In genomic region chr9:43667974-43668373, GRCm38 (mm10) we compare ENCODE assay signal across 23 mouse cellular contexts.
DNase-seq lines count a peak whose midpoint lies in the region; ATAC-seq and TF ChIP-seq lines count a peak whose summit lies in the region.
"Had no signal": no experiment of that assay in that cellular context is flagged by ENCODE, and none has a peak within 500 bp of the region (broad histone marks: within the 10 kb centered on the region; RNA-seq: fewer than 3 reads in every experiment).

No protein-coding gene starts in this region.

- no peak overlapping the region for H3K4me2 ChIP-seq in liver, embryonic 12.5 days
- H3K4me2 ChIP-seq in liver, embryonic 14.5 days (ENCODE audit: low read depth): no peak overlapping the region
- H3K4me2 ChIP-seq in liver, postnatal 0 days (ENCODE audit: low read depth, low read length): no peak overlapping the region
- H3K4me2 ChIP-seq: embryonic facial prominence, embryonic 12.5 days; forebrain, embryonic 13.5 days; forebrain, embryonic 15.5 days had no signal

- H3K9ac ChIP-seq in liver, embryonic 12.5 days: no peak overlapping the region
- no peak overlapping the region for H3K9ac ChIP-seq in liver, embryonic 14.5 days (replicated peaks)
- no peak overlapping the region for H3K9ac ChIP-seq in liver, postnatal 0 days (replicated peaks)
- H3K9ac ChIP-seq: embryonic facial prominence, embryonic 12.5 days; forebrain, embryonic 13.5 days; forebrain, embryonic 15.5 days had no signal

- peak; percentile 73 for DNase-seq in heart, adult 11 months
- DNase-seq in heart, postnatal 4 days: no peak
- peak; percentile 20 for DNase-seq in liver
- DNase-seq in liver, embryonic 14.5 days (ENCODE audit: low read depth in 3 of 3, low spot score in 3 of 3): no peak
- DNase-seq in liver, postnatal 0 days: no peak
- DNase-seq: adrenal gland, adult 8-10 months; adrenal gland, postnatal 14 days; adrenal gland, postnatal 36 days; B cell, adult 2 months; cerebellum, adult 11-12 months; cerebellum, adult 2 months; cerebellum, adult 9-10 months; cerebellum, postnatal 10 days; cerebellum, postnatal 25 days had no signal

- no peaks in the 10 kb centered on the region for H3K36me3 ChIP-seq in liver, embryonic 12.5 days
- H3K36me3 ChIP-seq in liver, embryonic 14.5 days (replicated peaks; ENCODE audit: control insufficient read depth, insufficient read depth, low read depth): no peaks in the 10 kb centered on the region
- H3K36me3 ChIP-seq in liver, postnatal 0 days (replicated peaks; ENCODE audit: insufficient read depth, low read length): no peaks in the 10 kb centered on the region
- H3K36me3 ChIP-seq: embryonic facial prominence, embryonic 10.5 days; embryonic facial prominence, embryonic 12.5 days; forebrain, embryonic 15.5 days; G1E had no signal

- H3K27me3 ChIP-seq in liver, embryonic 12.5 days (replicated peaks): peaks cover 10% of the 10 kb centered on the region; the same call in 1 of the 2 replicates
- no peaks in the 10 kb centered on the region for H3K27me3 ChIP-seq in liver, embryonic 14.5 days (ENCODE audit: control insufficient read depth, insufficient read depth, low read length)
- no peaks in the 10 kb centered on the region for H3K27me3 ChIP-seq in liver, postnatal 0 days (ENCODE audit: insufficient read depth, low read length)
- H3K27me3 ChIP-seq: embryonic facial prominence, embryonic 12.5 days; forebrain, embryonic 13.5 days; forebrain, embryonic 15.5 days had no signal

- H3K4me3 ChIP-seq in liver, embryonic 12.5 days: no peak overlapping the region
- no peak overlapping the region for H3K4me3 ChIP-seq in liver, embryonic 14.5 days (ENCODE audit: insufficient read depth in 1 of 2, low read depth in 2 of 2, low read length in 2 of 2)
- H3K4me3 ChIP-seq in liver, postnatal 0 days (ENCODE audit: low read depth, low read length): no peak overlapping the region
- H3K4me3 ChIP-seq: embryonic facial prominence, embryonic 10.5 days; embryonic facial prominence, embryonic 12.5 days; forebrain, embryonic 13.5 days; forebrain, embryonic 15.5 days had no signal

- H3K9me3 ChIP-seq in liver, embryonic 12.5 days (replicated peaks): no peaks in the 10 kb centered on the region
- no peaks in the 10 kb centered on the region for H3K9me3 ChIP-seq in liver, embryonic 14.5 days (ENCODE audit: control insufficient read depth, low read length)
- no peaks in the 10 kb centered on the region for H3K9me3 ChIP-seq in liver, postnatal 0 days (ENCODE audit: low read length)
- H3K9me3 ChIP-seq: embryonic facial prominence, embryonic 10.5 days; embryonic facial prominence, embryonic 12.5 days; forebrain, embryonic 13.5 days; forebrain, embryonic 15.5 days had no signal

- TF ChIP-seq EP300 in liver, embryonic 14.5 days (IDR thresholded peaks at IDR 0.05; ENCODE audit: low read depth): no peak
- no peak for TF ChIP-seq EP300 in liver, postnatal 0 days (IDR thresholded peaks at IDR 0.05; ENCODE audit: low read depth)

- no peak overlapping the region for H3K27ac ChIP-seq in liver, embryonic 12.5 days
- H3K27ac ChIP-seq in liver, embryonic 14.5 days: no peak overlapping the region
- no peak overlapping the region for H3K27ac ChIP-seq in liver, postnatal 0 days (ENCODE audit: low read depth)
- H3K27ac ChIP-seq: embryonic facial prominence, embryonic 10.5 days; embryonic facial prominence, embryonic 12.5 days; forebrain, embryonic 13.5 days; forebrain, embryonic 15.5 days had no signal

- peaks cover 20% of the 10 kb centered on the region; the same call in 1 of the 2 replicates for H3K4me1 ChIP-seq in liver, embryonic 12.5 days
- H3K4me1 ChIP-seq in liver, embryonic 14.5 days (replicated peaks; ENCODE audit: control insufficient read depth in 2 of 2, insufficient read depth in 2 of 2, low read length in 1 of 2): peaks cover 0 to 7% of the 10 kb centered on the region in 2 experiments; a peak in 1 of 4 replicates
- H3K4me1 ChIP-seq in liver, postnatal 0 days (ENCODE audit: insufficient read depth): no peaks in the 10 kb centered on the region
- H3K4me1 ChIP-seq: forebrain, embryonic 15.5 days had no signal

- 64% methylated on average over 4 of the region's 4 CpGs for WGBS in liver, embryonic 12.5 days (ENCODE audit: insufficient replicate concordance)
- 62% methylated on average over 4 of the region's 4 CpGs for WGBS in liver, embryonic 14.5 days (ENCODE audit: insufficient replicate concordance)
- WGBS in liver, postnatal 0 days (ENCODE audit: insufficient replicate concordance): 70% methylated on average over 4 of the region's 4 CpGs

- no peak for ATAC-seq in liver, embryonic 12.5 days
- ATAC-seq in liver, embryonic 14.5 days (ENCODE audit: insufficient read depth): peak; percentile 57; the same call in 1 of the 2 replicates
- ATAC-seq in liver, postnatal 0 days: no peak
- ATAC-seq: activated CD4-positive, CD25-positive, alpha-beta regulatory T cell, adult 4 months; CD4-positive, CD25-positive, alpha-beta regulatory T cell, adult 4 months; forebrain, embryonic 13.5 days; forebrain, embryonic 15.5 days; Patski had no signal

- TF ChIP-seq CTCF in liver, embryonic 14.5 days (IDR thresholded peaks at IDR 0.05; ENCODE audit: low read depth): no peak
- TF ChIP-seq CTCF in liver, postnatal 0 days (IDR thresholded peaks at IDR 0.05; ENCODE audit: low read depth): no peak

Comparison
In these comparisons a context has a peak if more than half of its experiments do, and no peak if none do; other contexts are left out.
1. DNase-seq: peak in heart, adult 11 months (single experiment) and liver (single experiment); none in heart, postnatal 4 days (single experiment), liver, embryonic 14.5 days (0 of 3) and liver, postnatal 0 days (single experiment).